Mouse (Mus musculus): ENCODE data around the gene Uox.

DNA sequence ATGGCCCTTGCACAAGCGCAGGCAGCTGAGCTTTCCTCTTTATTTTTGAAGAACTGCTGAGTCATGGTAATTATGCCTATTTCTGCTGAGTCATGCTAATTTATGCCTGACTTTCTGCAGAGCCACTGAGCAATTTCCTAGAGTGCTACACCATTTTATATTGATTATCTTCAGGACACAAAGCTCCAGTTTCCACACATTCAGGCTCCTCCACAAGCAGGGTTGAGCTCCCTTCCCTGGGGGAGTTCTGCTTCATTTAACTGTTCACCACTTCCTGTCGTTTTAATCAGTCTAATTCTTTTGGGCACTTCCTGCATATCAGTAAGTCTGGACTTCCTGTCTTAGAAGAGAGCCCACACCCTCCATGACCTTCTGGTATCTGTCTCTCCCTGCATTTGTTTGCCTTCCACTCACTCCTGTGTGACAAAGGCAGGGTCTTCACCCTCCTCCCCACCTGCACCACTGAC, 84.9 kb downstream of the Uox start:
- TF ChIP-seq CTCF (IDR thresholded peaks at IDR 0.05; ENCODE audit: borderline replicate concordance, insufficient read depth, low read length) (no peak), POLR2A (IDR thresholded peaks at IDR 0.05; ENCODE audit: low read depth, low read length) (no peak)

Measured in embryonic fibroblast, embryonic 13.5 days (primary cell).